8 mouse cellular contexts compared by ENCODE assay signal in the genomic region with DNA sequence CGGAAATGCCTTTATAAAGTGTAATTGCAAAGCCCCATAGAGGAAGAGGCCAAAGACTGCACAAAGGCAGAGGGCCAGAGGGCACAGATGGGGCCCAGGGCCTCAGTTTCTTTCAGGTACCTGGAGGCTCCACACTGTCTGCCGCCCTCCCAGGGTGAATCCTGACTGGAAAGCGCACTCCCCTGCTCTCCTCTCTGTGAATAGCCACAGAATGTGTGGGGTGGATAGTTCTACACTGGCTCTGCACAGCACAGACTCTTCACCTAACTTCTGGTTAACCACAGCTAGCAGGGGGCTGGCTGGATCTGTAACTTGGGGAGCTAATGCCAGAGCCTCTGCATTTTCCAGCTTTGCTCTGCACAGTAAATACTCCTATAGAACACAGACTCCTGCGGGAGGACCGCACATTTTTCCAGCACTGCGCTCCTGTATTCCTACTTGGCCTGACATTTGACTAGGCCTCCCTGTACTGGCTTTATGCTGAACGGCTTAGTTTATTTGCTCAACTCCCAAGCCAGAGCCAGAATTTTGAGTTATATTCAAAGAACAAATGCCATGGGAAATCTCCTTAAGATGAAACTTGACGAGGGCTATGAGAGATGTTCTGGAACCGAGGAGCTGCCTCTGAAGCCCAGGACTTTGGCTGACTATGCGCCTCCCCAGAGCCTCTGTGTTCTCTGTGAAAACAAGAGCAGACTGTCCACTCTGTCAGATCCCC. TPM values are rescaled to one million over a fixed set of nuclear protein-coding genes. Genes with fewer than 3 reads are reported as not detected.
DNase-seq lines count a peak whose midpoint lies in the region; ATAC-seq lines count a peak whose summit lies in the region.

No protein-coding gene starts in this region.

- H3K9me3 ChIP-seq in forebrain, embryonic 11.5 days (ENCODE audit: control insufficient read depth, low read length), result no peaks in the 10 kb centered on the region
- H3K9me3 ChIP-seq in midbrain, embryonic 13.5 days, result no peaks in the 10 kb centered on the region

- H3K4me2 ChIP-seq in forebrain, embryonic 11.5 days (ENCODE audit: low read depth, low read length, severe bottlenecking), result no peak overlapping the region
- H3K4me2 ChIP-seq in midbrain, embryonic 13.5 days (replicated peaks), result no peak overlapping the region

- H3K4me1 ChIP-seq in forebrain, embryonic 11.5 days (replicated peaks; ENCODE audit: control insufficient read depth, insufficient read depth, low read length), result peaks cover 5% of the 10 kb centered on the region; the same call in 1 of the 2 replicates
- peaks cover 32% of the 10 kb centered on the region for H3K4me1 ChIP-seq in midbrain, embryonic 13.5 days (replicated peaks)

- H3K36me3 ChIP-seq in forebrain, embryonic 11.5 days (ENCODE audit: control insufficient read depth, insufficient read depth, low read length), result no peaks in the 10 kb centered on the region
- no peaks in the 10 kb centered on the region for H3K36me3 ChIP-seq in midbrain, embryonic 13.5 days

- no peak overlapping the region for H3K4me3 ChIP-seq in forebrain, embryonic 11.5 days (ENCODE audit: low read depth, low read length)
- no peak overlapping the region for H3K4me3 ChIP-seq in midbrain, embryonic 13.5 days (replicated peaks)

- no peaks in the 10 kb centered on the region; the same call in 1 of the 2 replicates for H3K27me3 ChIP-seq in forebrain, embryonic 11.5 days (ENCODE audit: control insufficient read depth, insufficient read depth, low read length)
- H3K27me3 ChIP-seq in midbrain, embryonic 13.5 days, result 0 out of 2 replicates have a peak, but pooled peaks cover 2% of the 10 kb centered on the region

- peak overlapping the region; percentile 21; the same call in 1 of the 2 replicates for H3K27ac ChIP-seq in forebrain, embryonic 11.5 days (ENCODE audit: low read depth, low read length)
- H3K27ac ChIP-seq in midbrain, embryonic 13.5 days, result peak overlapping the region; percentile 51; the same call in 1 of the 2 replicates

- peak; percentile 50 for DNase-seq in embryo, embryonic 10 days (ENCODE audit: low spot score)
- no peak for DNase-seq in embryo, embryonic 11 days
- no peak for DNase-seq in forebrain, embryonic 11.5 days (ENCODE audit: low spot score)
- peak; percentile 33 for DNase-seq in heart, postnatal 4 days
- DNase-seq in layer of hippocampus, adult 9-10 months (ENCODE audit: low spot score), result no peak
- DNase-seq in cerebellum, postnatal 25 days, result no peak
- no peak for DNase-seq in kidney, postnatal 14 days

- WGBS in forebrain, embryonic 11.5 days, result 52% methylated on average over 10 of the region's 10 CpGs
- 49% methylated on average over 10 of the region's 10 CpGs for WGBS in midbrain, embryonic 13.5 days

- H3K9ac ChIP-seq in forebrain, embryonic 11.5 days (ENCODE audit: low read length), result peak overlapping the region; percentile 3; the same call in 1 of the 2 replicates
- 0 out of 2 replicates have a peak overlapping the region, but pooled peaks have one; percentile 2 for H3K9ac ChIP-seq in midbrain, embryonic 13.5 days (replicated peaks)

- no peak; the same call in 1 of the 2 replicates for ATAC-seq in forebrain, embryonic 11.5 days (replicated peaks; ENCODE audit: low FRiP score)
- peak; percentile 53 for ATAC-seq in midbrain, embryonic 13.5 days

RNA-seq across cellular contexts. Expression of gene Ddc, which starts 18.8 kb away (rescaled TPM):
- 6.8 and 8.7 TPM in 2 replicates for polyA plus RNA-seq in forebrain, embryonic 11.5 days (2014; fragmentation: Nextera tagmentation; extraction: Ambion mirVana)
- total RNA-seq in heart, postnatal 4 days (2021), result 10 to 100 TPM; 44.6 to 51.4 TPM
- polyA plus RNA-seq in midbrain, embryonic 13.5 days (2015; fragmentation: Nextera tagmentation; extraction: Ambion mirVana), result 17.8 and 43.0 TPM in 2 replicates

Comparison
In these comparisons a context has a peak if more than half of its experiments do, and no peak if none do; other contexts are left out.
1. DNase-seq: peak in embryo, embryonic 10 days (single experiment) and heart, postnatal 4 days (single experiment); none in embryo, embryonic 11 days (single experiment), forebrain, embryonic 11.5 days (single experiment), layer of hippocampus, adult 9-10 months (single experiment), cerebellum, postnatal 25 days (0 of 2) and kidney, postnatal 14 days (single experiment).